Mouse (Mus musculus) kidney, adult 2 months (tissue): ENCODE data around the gene Mef2d.

Source experiments
- CTCF ChIP-seq: fragments of 200-500 bp; conservative IDR thresholded peaks from 2 replicates; pipeline ENCODE4 v1.5.1; 2011; ENCODE audit warnings: low read depth, mild to moderate bottlenecking, control low read depth, low read length, moderate library complexity, mixed read lengths; ENCODE audit not compliant: insufficient read depth, insufficient read length
- POLR2A ChIP-seq: fragments of 200-500 bp; IDR thresholded peaks from one replicate; pipeline ENCODE4 v1.6.1; 2011; ENCODE audit warnings: low read depth, low read length, control low read depth

DNA sequence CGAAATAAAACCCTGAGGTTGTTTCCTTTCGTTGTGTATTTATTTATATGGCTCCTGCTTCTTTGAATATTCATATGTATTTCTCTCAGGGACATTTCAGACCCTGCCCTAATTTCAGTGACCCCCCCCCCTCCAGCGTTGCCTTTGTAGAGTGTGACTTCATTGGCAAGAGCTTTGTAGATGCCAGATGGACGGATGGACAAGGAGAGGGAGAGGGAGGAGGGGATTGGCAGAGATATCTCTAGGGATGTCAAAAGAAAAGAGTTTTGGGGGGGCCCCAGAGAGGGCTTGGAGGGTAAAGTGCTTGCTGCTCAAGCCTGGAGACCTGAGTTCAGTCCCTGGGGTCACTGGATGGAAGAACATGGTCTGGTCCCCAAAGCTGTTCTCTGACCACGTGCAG, 61.3 kb downstream of the Mef2d start:
- TF ChIP-seq CTCF (no peak), POLR2A (no peak)
